Mouse (Mus musculus): ENCODE data around the gene Apol6.

DNA sequence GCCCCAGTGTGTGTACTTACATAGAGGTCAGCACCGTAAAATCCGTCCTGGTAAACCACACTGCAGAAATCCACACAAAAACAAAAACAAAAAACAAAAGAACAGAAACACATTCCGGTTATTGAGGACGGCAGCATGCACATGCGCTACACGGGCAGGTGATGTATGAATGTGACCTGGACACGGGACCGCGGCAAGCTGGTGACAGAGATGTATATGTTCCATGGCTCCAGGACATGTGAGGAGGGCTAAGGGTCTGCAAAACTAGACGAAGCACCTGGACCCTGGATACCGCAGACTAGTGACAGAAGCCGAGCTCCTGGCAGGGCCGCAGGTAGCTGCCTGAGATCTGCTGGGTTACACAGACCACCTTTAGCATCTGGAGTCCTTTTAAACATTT lies 49.9 kb downstream of the Apol6 start:
- TF ChIP-seq MAFK (IDR thresholded peaks at IDR 0.05; ENCODE audit: borderline replicate concordance, low read depth, low read length) (no peak), RCOR1 (IDR thresholded peaks at IDR 0.05; ENCODE audit: low read depth, low read length) (no peak), POLR2A (IDR thresholded peaks at IDR 0.05; ENCODE audit: control insufficient read depth in 1 of 2, insufficient read depth in 1 of 2, low read depth in 1 of 2, low read length in 2 of 2, poor library complexity in 1 of 2) (no peak), CTCF (IDR thresholded peaks at IDR 0.05 in 2 of 3, conservative IDR thresholded peaks at IDR 0.05 in 1 of 3; ENCODE audit: control insufficient read depth in 1 of 3, insufficient read depth in 1 of 3, low read depth in 2 of 3, low read length in 3 of 3, poor library complexity in 1 of 3, severe bottlenecking in 1 of 3) (no peak), TAL1 (IDR thresholded peaks at IDR 0.05; ENCODE audit: low read length) (no peak), HCFC1 (IDR thresholded peaks at IDR 0.05; ENCODE audit: low read depth, low read length) (no peak), GATA1 (IDR thresholded peaks at IDR 0.05; ENCODE audit: low read depth, low read length) (no peak), USF1 (IDR thresholded peaks at IDR 0.05; ENCODE audit: low read depth, low read length) (no peak), JUND (IDR thresholded peaks at IDR 0.05; ENCODE audit: low read depth, low read length) (no peak), ZC3H11A (IDR thresholded peaks at IDR 0.05; ENCODE audit: low read depth, low read length) (no peak), GABPA (IDR thresholded peaks at IDR 0.05; ENCODE audit: low read depth, low read length) (no peak), MEF2A (IDR thresholded peaks at IDR 0.05; ENCODE audit: extremely low read depth, insufficient replicate concordance, low read depth, low read length, poor library complexity, severe bottlenecking) (no peak), MAX (IDR thresholded peaks at IDR 0.05; ENCODE audit: low read length) (no peak), ZNF384 (IDR thresholded peaks at IDR 0.05; ENCODE audit: low read depth, low read length) (no peak)

Data from MEL (cell line).